Mouse (Mus musculus): ENCODE data around the gene Ccdc127. TPM values are rescaled to one million over a fixed set of nuclear protein-coding genes. Genes with fewer than 3 reads are reported as not detected.

Gene Ccdc127
- polyA plus RNA-seq, 1 experiment, result 28.9 TPM

GRCm38 (mm10) chr13:74399298-74399839 lies 49.3 kb downstream of the Ccdc127 start, which contains the start of gene Ftl1-ps1:
Ftl1-ps1 (plus strand) TSS chr13:74399694.
- Histone ChIP-seq H3K4me2 (ENCODE audit: low read depth) (no peak within 1 kb of the TSS), H3K27me3 (ENCODE audit: control insufficient read depth, insufficient read depth, insufficient read length) (no peaks in the 10 kb centered on the region), H3K36me3 (ENCODE audit: control insufficient read depth, insufficient read depth) (no peaks in the 10 kb centered on the region), H3K4me3 (no peak within 1 kb of the TSS), H3ac (ENCODE audit: control insufficient read depth, insufficient read length) (no peak within 1 kb of the TSS), H3K79me2 (ENCODE audit: control insufficient read depth, insufficient read depth) (no peaks in the 10 kb centered on the region)
- TF ChIP-seq SRF (IDR thresholded peaks at IDR 0.05; ENCODE audit: control insufficient read depth, insufficient read length, low read depth) (no peak), USF1 (IDR thresholded peaks at IDR 0.05; ENCODE audit: low read depth) (no peak), TCF12 (IDR thresholded peaks at IDR 0.05; ENCODE audit: insufficient read depth, poor library complexity, severe bottlenecking) (no peak), CEBPB (IDR thresholded peaks at IDR 0.05; ENCODE audit: insufficient read depth, poor library complexity, severe bottlenecking) (no peak), REST (IDR thresholded peaks at IDR 0.05; ENCODE audit: insufficient read depth, insufficient read length) (no peak), MYOG (IDR thresholded peaks at IDR 0.05; ENCODE audit: control insufficient read depth in 1 of 3, insufficient read depth in 1 of 3, insufficient read length in 2 of 3, low read depth in 2 of 3) (no peak), POLR2A (IDR thresholded peaks at IDR 0.05; ENCODE audit: insufficient read length, low read depth) (no peak), MAX (IDR thresholded peaks at IDR 0.05; ENCODE audit: low read depth) (no peak), E2F4 (IDR thresholded peaks at IDR 0.05; ENCODE audit: insufficient read depth) (no peak), TCF3 (IDR thresholded peaks at IDR 0.05; ENCODE audit: insufficient read length, low read depth) (no peak), POLR2AphosphoS2 (IDR thresholded peaks at IDR 0.05; ENCODE audit: insufficient read length, low read depth) (no peak), MYOD1 (IDR thresholded peaks at IDR 0.05; ENCODE audit: control insufficient read depth in 1 of 3, insufficient read length in 2 of 3, low read depth in 2 of 3) (no peak)

Other genes with a start within 250 kb of the Ccdc127 start
- gene Slc9a3, start 228.9 kb upstream of the Ccdc127 start, polyA plus RNA-seq (2012; fragmentation: generic; extraction: Trizol), result 0.01 TPM
- 28.3 TPM for gene Exoc3, start 141.6 kb upstream of the Ccdc127 start, polyA plus RNA-seq (2012; fragmentation: generic; extraction: Trizol)
- gene Ahrr, start 58.0 kb upstream of the Ccdc127 start, polyA plus RNA-seq (2012; fragmentation: generic; extraction: Trizol), result 0.19 TPM
- 94.7 TPM for gene Pdcd6, start 32.7 kb upstream of the Ccdc127 start, polyA plus RNA-seq (2012; fragmentation: generic; extraction: Trizol)
- gene Sdha, start within 50 bp of the Ccdc127 start, polyA plus RNA-seq (2012; fragmentation: generic; extraction: Trizol), result 163 TPM
- gene Lrrc14b, start 13.7 kb downstream of the Ccdc127 start, polyA plus RNA-seq (2012; fragmentation: generic; extraction: Trizol), result 0.24 TPM
- gene Zfp72, start 40.5 kb downstream of the Ccdc127 start, polyA plus RNA-seq (2012; fragmentation: generic; extraction: Trizol), result 0.28 TPM
- gene Ftl1-ps1, start 49.4 kb downstream of the Ccdc127 start, polyA plus RNA-seq (2012; fragmentation: generic; extraction: Trizol), result 99.2 TPM
- gene Zfp825, start 143.7 kb downstream of the Ccdc127 start, polyA plus RNA-seq (2012; fragmentation: generic; extraction: Trizol), result 2.8 TPM